Mouse (Mus musculus) lung, adult 2 months (tissue): ENCODE measurements around the gene Slc5a2. TPM values are rescaled to one million over a fixed set of nuclear protein-coding genes. Genes with fewer than 3 reads are reported as not detected.
A peak's percentile ranks its signal among the peaks of the same experiment; 100 is the strongest.

Experiments used
- DNase-seq: peaks from one replicate; pipeline ENCODE4 v3.0.0; 2022
- H3K4me1 ChIP-seq: fragments of 200-500 bp; 2 replicates; pipeline ENCODE4 v1.6.1; 2011; ENCODE audit warnings: low read length; ENCODE audit not compliant: control insufficient read depth, insufficient read depth
- H3K4me3 ChIP-seq: fragments of 200-500 bp; replicated peaks from 2 replicates; pipeline ENCODE3; 2011; ENCODE audit warnings: low read depth, mild to moderate bottlenecking, control low read depth, low read length; ENCODE audit errors: extremely low read depth
- CTCF ChIP-seq: fragments of 200-500 bp; IDR thresholded peaks from 2 replicates; pipeline ENCODE4 v1.5.1; 2011; ENCODE audit warnings: mild to moderate bottlenecking, low read length, control low read depth; ENCODE audit not compliant: insufficient read depth
- POLR2A ChIP-seq: fragments of 200-500 bp; IDR thresholded peaks from 2 replicates; pipeline ENCODE4 v1.6.1; 2011; ENCODE audit warnings: low read depth, mild to moderate bottlenecking, control low read depth, low read length, borderline replicate concordance; ENCODE audit errors: extremely low read depth
- WGBS: fragments of 180-500 bp; shearing (Covaris S2); methylation state at CpG from one replicate; pipeline ENCODE4 v1.1.7; 2018; 5-methylcytosine and 5-hydroxymethylcytosine counted together
- polyA plus RNA-seq: library from polyadenylated mRNA; depleted of rRNA; stranded (reverse); fragments of >200 nt; gene quantifications from 2 replicates; pipeline ENCODE4 v1.2.3, GENCODE M21; 2012

Gene Slc5a2
- polyA plus RNA-seq, 1 experiment: 0.09 TPM

GRCm38 (mm10) chr7:128237927-128238778 is 27.3 kb upstream of the Slc5a2 start, which contains the start of gene 9130023H24Rik:
Gene 9130023H24Rik, minus strand, starts transcription at chr7:128238031.
- peak; percentile 66 for TF ChIP-seq POLR2A
- TF ChIP-seq CTCF: no peak
- Histone ChIP-seq H3K4me3 (peak within 1 kb of the TSS; percentile 85), H3K4me1 (no peaks in the 10 kb centered on the region)
- peak; percentile 100 for DNase-seq
- under 1% methylated on average over 71 of the region's 72 CpGs for WGBS

- no peak for DNase-seq
- Histone ChIP-seq H3K4me3 (no peak overlapping the region), H3K4me1 (no peaks in the 10 kb centered on the region)
- WGBS: 12% methylated on average over 4 of the region's 4 CpGs
- TF ChIP-seq CTCF (0 out of 2 replicates have a peak, but pooled peaks have one; percentile 5), POLR2A (no peak)
Measured at GRCm38 (mm10) chr7:128238991-128239390, 26.5 kb upstream of the Slc5a2 start.

GRCm38 (mm10) chr7:128240131-128240784 is 25.2 kb upstream of the Slc5a2 start:
- TF ChIP-seq CTCF (no peak), POLR2A (no peak)
- DNase-seq: no peak
- WGBS: 94% methylated on average over 27 of the region's 27 CpGs
- Histone ChIP-seq H3K4me1 (no peaks in the 10 kb centered on the region), H3K4me3 (no peak overlapping the region)

DNA sequence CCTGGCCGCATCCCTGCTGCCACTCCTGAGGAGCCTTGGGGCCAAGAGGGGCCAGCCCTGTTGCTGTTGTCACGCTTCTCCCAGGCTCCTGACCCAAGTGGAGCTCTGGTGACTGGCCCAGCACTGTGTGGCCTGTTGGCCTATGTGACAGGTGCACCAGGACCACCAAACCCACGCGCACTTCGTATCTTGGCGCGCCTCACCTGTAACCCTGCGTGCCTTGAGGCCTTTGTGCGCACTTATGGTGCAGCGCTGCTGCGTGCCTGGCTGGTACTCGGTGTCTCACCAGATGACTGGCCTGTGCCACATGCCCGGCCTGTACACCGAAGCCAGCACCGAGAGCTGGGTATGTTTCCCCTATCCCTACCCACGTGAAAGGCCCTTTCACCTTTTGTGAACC is 23.1 kb upstream of the Slc5a2 start:
- 97% methylated on average over 16 of the region's 16 CpGs for WGBS
- DNase-seq: no peak
- TF ChIP-seq POLR2A (no peak), CTCF (no peak)

GRCm38 (mm10) chr7:128243921-128244320 is 21.5 kb upstream of the Slc5a2 start:
- H3K4me1 ChIP-seq: peaks cover 8% of the 10 kb centered on the region
- no peak for DNase-seq
- no peak for TF ChIP-seq CTCF
- peak; percentile 58; the same call in 1 of the 2 replicates for TF ChIP-seq POLR2A
- 56% methylated on average over 10 of the region's 10 CpGs for WGBS
- peak overlapping the region; percentile 10 for H3K4me3 ChIP-seq

More for the DNA sequence above, 23.1 kb upstream of the Slc5a2 start:
- H3K4me3 ChIP-seq: no peak overlapping the region
- peaks cover 3% of the 10 kb centered on the region; the same call in 1 of the 2 replicates for H3K4me1 ChIP-seq

- no peak for DNase-seq
- 93% methylated on average over 18 of the region's 18 CpGs for whole genome bisulfite sequencing
- H3K4me3 ChIP-seq: peak overlapping the region; percentile 10
- no peak for TF ChIP-seq CTCF
- TF ChIP-seq POLR2A: no peak
- H3K4me1 ChIP-seq: peaks cover 8% of the 10 kb centered on the region
Measured at GRCm38 (mm10) chr7:128244410-128245025, 20.9 kb upstream of the Slc5a2 start.

- TF ChIP-seq CTCF (no peak), POLR2A (no peak)
- 89% methylated on average over 4 of the region's 4 CpGs for WGBS
- Histone ChIP-seq H3K4me3 (no peak overlapping the region), H3K4me1 (peaks cover 8% of the 10 kb centered on the region)
- DNase-seq: no peak
Measured at GRCm38 (mm10) chr7:128245547-128245946, 19.9 kb upstream of the Slc5a2 start.

DNA sequence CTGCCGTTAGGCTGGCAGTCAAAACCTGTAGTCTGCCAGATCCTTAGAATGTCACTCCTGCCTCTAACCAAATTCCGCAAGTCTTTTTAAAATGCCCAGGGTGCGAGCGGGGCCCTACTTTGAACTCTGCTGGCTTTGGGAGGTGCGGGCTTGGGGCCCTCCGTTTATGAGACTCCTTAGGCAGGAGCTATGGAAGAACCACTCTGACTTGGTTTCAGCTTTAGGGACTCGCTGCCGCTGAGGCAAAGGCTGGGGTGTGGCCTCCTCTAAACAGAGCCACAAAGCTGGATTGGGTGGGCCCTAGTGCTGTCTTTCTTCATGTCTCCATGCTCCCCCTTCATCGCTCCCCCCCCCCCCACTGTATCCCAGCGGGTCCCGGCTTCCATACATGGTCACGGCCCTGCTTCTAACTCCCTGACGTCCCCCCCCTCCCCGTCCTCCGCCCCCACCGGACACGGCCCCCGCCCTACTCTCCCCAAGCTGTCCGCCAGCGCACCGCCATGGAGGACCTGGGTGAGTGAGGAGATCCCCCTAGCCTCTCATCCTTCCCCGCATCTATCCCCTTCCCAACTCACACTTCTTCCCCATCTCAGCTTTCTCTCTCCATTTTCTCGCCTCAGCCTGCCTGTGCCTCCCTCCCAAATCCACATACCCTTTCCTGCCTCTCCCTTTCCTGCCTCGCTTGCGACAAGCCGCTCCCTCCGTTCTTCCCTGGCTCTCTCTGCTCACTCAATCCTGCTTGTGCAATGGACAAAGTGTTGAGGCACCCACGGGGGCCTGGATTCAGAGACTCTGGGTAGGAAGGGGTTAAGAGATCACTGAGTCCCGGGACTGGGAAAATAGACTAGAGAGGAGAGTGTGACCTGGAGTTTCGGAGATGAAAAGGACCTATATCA is 18.7 kb upstream of the Slc5a2 start, which contains the start of gene Tgfb1i1:
TSS of gene Tgfb1i1 (plus strand) at position 317 of the 896 bp plus-strand sequence.
- no peak for TF ChIP-seq CTCF
- TF ChIP-seq POLR2A: peak; percentile 83; the same call in 1 of the 2 replicates
- DNase-seq: peak; percentile 72
- Histone ChIP-seq H3K4me1 (peaks cover 8% of the 10 kb centered on the region), H3K4me3 (peak within 1 kb of the TSS; percentile 75)
- WGBS: 5% methylated on average over 30 of the region's 30 CpGs

DNA sequence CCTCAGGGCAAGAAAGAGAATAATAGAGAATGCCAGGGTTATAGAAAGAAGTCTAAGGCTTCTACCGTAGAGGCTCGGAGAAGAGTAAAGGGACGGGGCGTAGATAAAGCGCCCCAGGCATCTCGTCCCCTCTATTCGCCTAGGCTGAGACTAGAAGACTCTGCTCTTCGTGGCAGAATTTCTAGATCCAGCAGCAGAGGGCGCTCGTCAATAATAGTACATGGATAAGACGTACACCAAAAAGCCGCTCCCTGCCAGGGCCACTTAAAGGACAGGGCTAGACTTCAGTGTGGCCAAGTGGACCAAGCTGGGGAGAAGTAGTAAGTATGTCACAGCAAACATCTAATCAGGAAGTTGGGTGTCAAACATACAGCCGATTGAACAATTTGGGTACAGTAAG is 18.0 kb upstream of the Slc5a2 start:
- 1% methylated on average over 13 of the region's 13 CpGs for WGBS
- TF ChIP-seq CTCF (peak; percentile 53), POLR2A (peak; percentile 37; the same call in 1 of the 2 replicates)
- H3K4me3 ChIP-seq: peak overlapping the region; percentile 75
- DNase-seq: peak; percentile 86
- H3K4me1 ChIP-seq: peaks cover 8% of the 10 kb centered on the region
